Mouse (Mus musculus): ENCODE results near the gene Limch1. TPM values are rescaled to one million over a fixed set of nuclear protein-coding genes. Genes with fewer than 3 reads are reported as not detected.

The Limch1 gene
- polyA plus RNA-seq, 1 experiment from 2014 or later, result not detected

- 22% methylated on average over 4 of the region's 4 CpGs for WGBS (ENCODE audit: missing documents)
- Histone ChIP-seq H3K27ac (no peak overlapping the region), H3K36me3 (ENCODE audit: inconsistent target) (no peaks in the 10 kb centered on the region), H3K4me3 (ENCODE audit: inconsistent target) (no peak overlapping the region), H3K79me2 (ENCODE audit: inconsistent target) (no peaks in the 10 kb centered on the region)
Measured at GRCm38 (mm10) chr5:67091766-67092165, 346.1 kb downstream of the Limch1 start.

GRCm38 (mm10) chr5:67093991-67094390, 348.4 kb downstream of the Limch1 start:
- Histone ChIP-seq H3K4me3 (ENCODE audit: inconsistent target) (no peak overlapping the region), H3K79me2 (ENCODE audit: inconsistent target) (no peaks in the 10 kb centered on the region), H3K27ac (no peak overlapping the region), H3K36me3 (ENCODE audit: inconsistent target) (no peaks in the 10 kb centered on the region)
- 28% methylated on average over 2 of the region's 2 CpGs for WGBS (ENCODE audit: missing documents)

GRCm38 (mm10) chr5:67095153-67095552, 349.5 kb downstream of the Limch1 start:
- WGBS (ENCODE audit: missing documents), result 11% methylated on average over 15 of the region's 15 CpGs
- H3K36me3 ChIP-seq (ENCODE audit: inconsistent target), result no peaks in the 10 kb centered on the region
- H3K4me3 ChIP-seq (ENCODE audit: inconsistent target), result no peak overlapping the region
- no peaks in the 10 kb centered on the region for H3K79me2 ChIP-seq (ENCODE audit: inconsistent target)
- no peak overlapping the region for H3K27ac ChIP-seq

GRCm38 (mm10) chr5:67095651-67096377, 350.2 kb downstream of the Limch1 start:
- Histone ChIP-seq H3K36me3 (ENCODE audit: inconsistent target) (no peaks in the 10 kb centered on the region), H3K79me2 (ENCODE audit: inconsistent target) (no peaks in the 10 kb centered on the region), H3K4me3 (ENCODE audit: inconsistent target) (no peak overlapping the region), H3K27ac (no peak overlapping the region)
- 4% methylated on average over 36 of the region's 47 CpGs for WGBS (ENCODE audit: missing documents)

- WGBS (ENCODE audit: missing documents), result 4% methylated on average over 25 of the region's 28 CpGs
- H3K4me3 ChIP-seq (ENCODE audit: inconsistent target), result no peak overlapping the region
- H3K27ac ChIP-seq, result no peak overlapping the region
- H3K36me3 ChIP-seq (ENCODE audit: inconsistent target), result no peaks in the 10 kb centered on the region
- no peaks in the 10 kb centered on the region for H3K79me2 ChIP-seq (ENCODE audit: inconsistent target)
Measured at GRCm38 (mm10) chr5:67096378-67096771, 350.7 kb downstream of the Limch1 start.

- no peak overlapping the region for H3K27ac ChIP-seq
- no peak overlapping the region for H3K4me3 ChIP-seq (ENCODE audit: inconsistent target)
- no peaks in the 10 kb centered on the region for H3K36me3 ChIP-seq (ENCODE audit: inconsistent target)
- 8% methylated on average over 41 of the region's 41 CpGs for WGBS (ENCODE audit: missing documents)
- no peaks in the 10 kb centered on the region for H3K79me2 ChIP-seq (ENCODE audit: inconsistent target)
Measured at GRCm38 (mm10) chr5:67097106-67098050, 351.8 kb downstream of the Limch1 start.

- Histone ChIP-seq H3K4me3 (ENCODE audit: inconsistent target) (no peak overlapping the region), H3K36me3 (ENCODE audit: inconsistent target) (no peaks in the 10 kb centered on the region), H3K79me2 (ENCODE audit: inconsistent target) (no peaks in the 10 kb centered on the region), H3K27ac (no peak overlapping the region)
- WGBS (ENCODE audit: missing documents), result 6% methylated on average over 23 of the region's 23 CpGs
Measured at GRCm38 (mm10) chr5:67098051-67098732, 352.6 kb downstream of the Limch1 start.

- no peaks in the 10 kb centered on the region for H3K36me3 ChIP-seq (ENCODE audit: inconsistent target)
- H3K79me2 ChIP-seq (ENCODE audit: inconsistent target), result no peaks in the 10 kb centered on the region
- 13% methylated on average over 16 of the region's 16 CpGs for WGBS (ENCODE audit: missing documents)
- no peak within 1 kb of the TSS for H3K4me3 ChIP-seq (ENCODE audit: inconsistent target)
- no peak within 1 kb of the TSS for H3K27ac ChIP-seq
Measured at GRCm38 (mm10) chr5:67098733-67099323, 353.2 kb downstream of the Limch1 start, which contains the start of gene Phox2b. TSS of gene Phox2b (minus strand) at chr5:67099301.

GRCm38 (mm10) chr5:67099393-67100271, 354.0 kb downstream of the Limch1 start:
- Histone ChIP-seq H3K4me3 (ENCODE audit: inconsistent target) (no peak overlapping the region), H3K27ac (no peak overlapping the region), H3K36me3 (ENCODE audit: inconsistent target) (no peaks in the 10 kb centered on the region), H3K79me2 (ENCODE audit: inconsistent target) (no peaks in the 10 kb centered on the region)
- 11% methylated on average over 31 of the region's 32 CpGs for WGBS (ENCODE audit: missing documents)

- H3K4me3 ChIP-seq (ENCODE audit: inconsistent target), result no peak overlapping the region
- no peaks in the 10 kb centered on the region for H3K79me2 ChIP-seq (ENCODE audit: inconsistent target)
- no peak overlapping the region for H3K27ac ChIP-seq
- WGBS (ENCODE audit: missing documents), result 12% methylated on average over 34 of the region's 34 CpGs
- H3K36me3 ChIP-seq (ENCODE audit: inconsistent target), result no peaks in the 10 kb centered on the region
Measured at GRCm38 (mm10) chr5:67100564-67101394, 355.2 kb downstream of the Limch1 start.

GRCm38 (mm10) chr5:67101395-67101760, 355.8 kb downstream of the Limch1 start:
- H3K27ac ChIP-seq, result no peak overlapping the region
- no peaks in the 10 kb centered on the region for H3K79me2 ChIP-seq (ENCODE audit: inconsistent target)
- H3K4me3 ChIP-seq (ENCODE audit: inconsistent target), result no peak overlapping the region
- no peaks in the 10 kb centered on the region for H3K36me3 ChIP-seq (ENCODE audit: inconsistent target)
- 12% methylated on average over 9 of the region's 9 CpGs for WGBS (ENCODE audit: missing documents)

- Histone ChIP-seq H3K79me2 (ENCODE audit: inconsistent target) (no peaks in the 10 kb centered on the region), H3K36me3 (ENCODE audit: inconsistent target) (no peaks in the 10 kb centered on the region), H3K4me3 (ENCODE audit: inconsistent target) (no peak overlapping the region), H3K27ac (no peak overlapping the region)
- 13% methylated on average over 25 of the region's 28 CpGs for WGBS (ENCODE audit: missing documents)
Measured at GRCm38 (mm10) chr5:67101793-67102600, 356.4 kb downstream of the Limch1 start.
